Mouse (Mus musculus) brain, embryonic 18.5 days (tissue): Measurements from ENCODE around the gene Sv2c.

Experiments
- DNase-seq: peaks from one replicate; pipeline ENCODE4 v3.0.0-alpha.2; 2012; ENCODE audit warnings: low read depth, low spot score

The Sv2c gene

GRCm38 (mm10) chr13:95944621-95945020 lies 187.8 kb downstream of the Sv2c start:
- DNase-seq: no peak

DNA sequence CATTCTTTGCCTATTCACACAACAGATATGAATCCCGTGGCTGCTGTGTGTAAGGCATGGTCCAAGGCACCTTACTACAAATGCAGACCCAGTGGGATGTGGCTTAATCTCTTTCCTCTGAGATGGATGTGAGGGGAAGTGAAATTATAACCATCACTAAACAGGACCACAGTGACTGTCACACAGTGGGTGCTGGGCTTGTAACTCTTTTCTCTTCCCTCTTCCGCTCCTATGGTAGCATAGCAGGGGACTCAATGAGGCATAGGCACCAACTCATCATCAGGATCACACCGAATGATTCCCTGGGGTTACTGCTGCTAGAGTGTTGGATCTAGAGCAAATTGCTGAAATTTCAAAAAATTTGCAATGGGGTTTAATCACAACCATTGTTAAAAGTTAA lies 188.5 kb downstream of the Sv2c start:
- no peak for DNase-seq

GRCm38 (mm10) chr13:95942587-95942986 lies 189.8 kb downstream of the Sv2c start:
- DNase-seq: no peak

GRCm38 (mm10) chr13:95941861-95942260 lies 190.5 kb downstream of the Sv2c start:
- DNase-seq: no peak

DNA sequence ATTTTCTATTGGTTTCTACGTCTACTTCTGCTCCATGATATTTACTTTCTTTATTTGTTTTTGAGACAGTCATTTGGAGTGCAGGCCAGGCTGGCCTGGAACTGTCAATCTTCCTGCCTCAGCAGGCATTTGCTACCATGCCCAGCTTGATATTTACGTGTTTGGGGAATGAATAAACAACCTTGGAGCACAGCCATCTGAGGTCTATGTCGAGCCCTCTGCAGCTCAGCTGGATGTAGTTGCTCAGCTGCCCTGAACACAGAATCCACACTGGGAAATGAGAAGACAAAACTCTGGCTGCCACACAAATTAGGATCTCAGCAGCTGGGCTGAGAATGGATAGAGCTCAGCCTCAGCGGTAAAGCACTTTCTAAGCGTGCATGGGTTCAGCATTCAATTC lies 191.6 kb downstream of the Sv2c start:
- no peak for DNase-seq

DNA sequence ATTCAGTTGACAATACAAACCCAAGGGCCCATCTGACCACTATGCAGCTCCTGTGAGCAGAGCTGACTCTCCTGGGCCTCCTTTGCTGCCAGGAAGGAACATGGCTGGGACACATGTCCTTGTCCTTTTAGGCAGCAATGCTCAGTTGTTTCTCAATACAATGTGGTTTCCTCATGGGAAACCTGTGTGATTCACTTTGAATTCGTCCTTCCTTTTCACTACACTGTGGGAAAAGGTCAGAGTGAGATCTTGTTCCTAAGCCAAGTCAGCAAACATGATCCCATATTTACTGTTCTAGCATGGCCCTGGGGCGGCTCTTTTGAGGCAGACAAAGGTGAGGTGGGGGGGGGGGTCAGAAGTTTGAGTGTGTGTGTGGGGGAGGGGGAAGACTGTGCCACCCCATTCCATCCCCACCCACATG lies 208.2 kb downstream of the Sv2c start:
- no peak for DNase-seq

- no peak for DNase-seq
Measured at GRCm38 (mm10) chr13:95922626-95923025, 209.8 kb downstream of the Sv2c start.

GRCm38 (mm10) chr13:95918624-95919284 lies 213.6 kb downstream of the Sv2c start:
- no peak for DNase-seq

DNA sequence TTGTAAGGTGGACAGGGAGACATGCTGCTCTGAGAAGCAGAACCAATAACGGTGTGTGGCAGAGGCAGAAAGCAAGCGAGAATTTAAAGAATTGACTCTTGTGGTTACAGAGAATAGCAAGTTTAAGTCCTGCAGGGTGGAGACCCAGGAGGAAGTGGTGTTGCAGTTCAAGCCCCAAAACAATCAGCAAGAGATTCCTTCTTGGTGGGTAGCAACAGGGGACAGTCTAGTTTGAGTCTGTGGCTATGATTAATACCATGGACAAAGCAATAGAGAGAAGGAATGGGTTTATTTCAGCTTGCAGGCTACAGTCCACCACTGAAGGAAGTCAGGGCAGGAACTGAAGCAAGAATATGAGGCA lies 219.4 kb downstream of the Sv2c start:
- no peak for DNase-seq

DNA sequence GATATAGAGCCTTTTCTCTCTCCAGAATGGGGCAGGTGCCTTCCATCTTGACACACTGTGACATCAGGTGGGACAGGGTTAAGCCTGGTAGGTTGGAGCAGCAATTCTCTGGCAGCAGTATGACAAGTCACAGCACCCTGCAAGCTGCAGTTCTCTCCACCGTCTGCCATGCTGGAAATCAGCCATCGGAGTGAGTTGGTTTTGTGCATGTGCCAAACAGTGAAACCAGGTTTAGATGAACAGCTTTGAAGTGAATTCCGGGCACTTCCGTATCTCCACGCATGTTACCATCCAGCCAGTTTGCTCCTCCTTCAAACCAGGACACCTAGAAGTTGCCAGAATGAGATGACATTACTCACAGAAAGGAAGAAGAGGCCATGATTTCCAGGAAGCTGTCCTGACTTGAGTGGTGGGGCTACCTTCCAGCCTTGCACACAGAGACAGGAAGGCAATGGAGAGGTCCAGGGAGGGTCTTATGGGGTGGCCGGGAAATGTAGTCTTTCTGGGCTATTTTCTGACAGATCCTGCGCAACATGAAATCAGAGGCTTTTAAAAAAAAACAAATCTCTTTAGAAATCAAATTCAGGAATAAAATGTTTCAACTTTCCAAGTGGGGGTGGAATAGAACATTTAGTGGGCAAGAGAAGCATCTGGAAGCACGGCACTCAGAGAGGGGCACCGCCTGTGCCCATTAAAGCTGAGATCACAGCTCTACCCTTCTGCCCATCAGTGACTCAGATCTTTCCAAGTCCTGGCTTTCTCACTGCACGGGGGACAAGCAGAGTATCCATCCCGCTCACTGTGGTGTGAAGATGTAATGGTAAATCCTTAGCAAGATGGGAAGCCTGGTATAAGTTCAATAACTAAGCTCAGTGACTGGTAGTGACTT lies 220.0 kb downstream of the Sv2c start:
- no peak for DNase-seq

GRCm38 (mm10) chr13:95910270-95910669 lies 222.1 kb downstream of the Sv2c start:
- DNase-seq: no peak

- no peak for DNase-seq
Measured at GRCm38 (mm10) chr13:95909244-95909643, 223.1 kb downstream of the Sv2c start.
